19 mouse cellular contexts compared by ENCODE assay signal in the genomic region with DNA sequence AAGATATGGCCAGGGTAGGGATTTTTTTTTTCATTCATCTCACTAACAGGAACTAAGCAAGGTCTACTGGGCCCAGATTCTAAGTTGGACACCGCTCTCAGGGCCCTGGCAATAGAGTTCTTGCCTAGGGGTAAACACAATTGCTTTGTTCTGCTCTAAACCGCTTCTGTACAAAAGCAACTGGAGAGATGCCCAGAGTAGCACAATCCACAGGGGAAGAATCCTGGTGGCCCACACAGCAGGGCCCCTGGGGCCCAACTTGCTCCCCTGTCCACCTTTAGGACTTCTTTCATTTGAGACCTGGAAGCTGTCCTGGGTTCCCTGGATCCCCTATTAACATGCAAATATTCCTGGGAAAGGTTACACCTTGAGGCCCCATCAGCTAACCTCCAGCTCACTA.
DNase-seq lines count a peak whose midpoint lies in the region; ATAC-seq and TF ChIP-seq lines count a peak whose summit lies in the region.
"Had no signal": no experiment of that assay in that cellular context is flagged by ENCODE, and none has a peak within 500 bp of the region (broad histone marks: within the 10 kb centered on the region; RNA-seq: fewer than 3 reads in every experiment).

No protein-coding gene starts in this region.

- H3K36me3 ChIP-seq in embryonic facial prominence, embryonic 14.5 days (ENCODE audit: control insufficient read depth, insufficient read depth, low read length), result no peaks in the 10 kb centered on the region
- H3K36me3 ChIP-seq in limb, embryonic 14.5 days (ENCODE audit: control insufficient read depth, insufficient read depth, low read length), result no peaks in the 10 kb centered on the region
- H3K36me3 ChIP-seq: embryonic facial prominence, embryonic 12.5 days; intestine, embryonic 15.5 days; liver, embryonic 12.5 days had no signal

- H3K4me2 ChIP-seq in embryonic facial prominence, embryonic 14.5 days (ENCODE audit: low read depth, low read length), result no peak overlapping the region
- H3K4me2 ChIP-seq in limb, embryonic 14.5 days (replicated peaks; ENCODE audit: low read depth, low read length, severe bottlenecking), result no peak overlapping the region
- H3K4me2 ChIP-seq: embryonic facial prominence, embryonic 12.5 days; heart, embryonic 11.5 days; intestine, embryonic 15.5 days; liver, embryonic 12.5 days had no signal

- H3K27ac ChIP-seq in embryonic facial prominence, embryonic 14.5 days (replicated peaks; ENCODE audit: low read depth, low read length), result no peak overlapping the region
- peak overlapping the region; percentile 9; the same call in 1 of the 2 replicates for H3K27ac ChIP-seq in limb, embryonic 14.5 days (replicated peaks; ENCODE audit: low read depth, low read length)
- H3K27ac ChIP-seq: embryonic facial prominence, embryonic 12.5 days; intestine, embryonic 15.5 days; liver, embryonic 12.5 days had no signal

- H3K4me3 ChIP-seq in embryonic facial prominence, embryonic 14.5 days (ENCODE audit: low read depth, low read length), result no peak overlapping the region
- H3K4me3 ChIP-seq in limb, embryonic 14.5 days (replicated peaks; ENCODE audit: low read length), result no peak overlapping the region
- H3K4me3 ChIP-seq: embryonic facial prominence, embryonic 12.5 days; intestine, embryonic 15.5 days; liver, embryonic 12.5 days had no signal

- no peak overlapping the region for H3K9ac ChIP-seq in embryonic facial prominence, embryonic 14.5 days (ENCODE audit: low read depth, low read length)
- H3K9ac ChIP-seq in limb, embryonic 14.5 days (ENCODE audit: low read depth, low read length, severe bottlenecking), result no peak overlapping the region
- H3K9ac ChIP-seq: embryonic facial prominence, embryonic 12.5 days; intestine, embryonic 15.5 days; liver, embryonic 12.5 days had no signal

- peak; percentile 7 to 24 for DNase-seq in kidney, adult 8-10 months
- DNase-seq in kidney, postnatal 25 days, result no peak
- peak; percentile 28 for DNase-seq in retina, postnatal 1 day
- DNase-seq in retina, embryonic 14.5 days (ENCODE audit: low spot score), result no peak
- DNase-seq in embryonic facial prominence, embryonic 14.5 days (ENCODE audit: low spot score), result no peak
- DNase-seq in limb, embryonic 14.5 days (ENCODE audit: low spot score), result no peak
- DNase-seq in adrenal gland, adult 8-10 months, result no peak
- DNase-seq in cerebellum, postnatal 4 days (ENCODE audit: low spot score in 2 of 2), result no peak
- DNase-seq: adrenal gland, postnatal 10 days; cerebellum, postnatal 25 days; gastrocnemius, postnatal 14 days; heart, postnatal 4 days; spleen, adult 18-20 months; thymus, postnatal 4 days had no signal

- no peak for TF ChIP-seq POLR2A in limb, embryonic 14.5 days (IDR thresholded peaks at IDR 0.05; ENCODE audit: borderline replicate concordance, extremely low read depth, insufficient read depth, insufficient read length)

- H3K27me3 ChIP-seq in embryonic facial prominence, embryonic 14.5 days (replicated peaks; ENCODE audit: control insufficient read depth, insufficient read depth, low read length), result peaks cover 4% of the 10 kb centered on the region; the same call in 1 of the 2 replicates
- no peaks in the 10 kb centered on the region for H3K27me3 ChIP-seq in limb, embryonic 14.5 days (ENCODE audit: control insufficient read depth, insufficient read depth, low read length)
- H3K27me3 ChIP-seq: CH12.LX; intestine, embryonic 15.5 days; liver, embryonic 12.5 days had no signal

- H3K9me3 ChIP-seq in embryonic facial prominence, embryonic 14.5 days (ENCODE audit: control insufficient read depth, low read length), result no peaks in the 10 kb centered on the region
- no peaks in the 10 kb centered on the region for H3K9me3 ChIP-seq in limb, embryonic 14.5 days (ENCODE audit: control insufficient read depth, low read length)
- H3K9me3 ChIP-seq: embryonic facial prominence, embryonic 12.5 days; intestine, embryonic 15.5 days; liver, embryonic 12.5 days had no signal

- 47% methylated on average over 2 of the region's 2 CpGs for WGBS in embryonic facial prominence, embryonic 14.5 days
- WGBS in limb, embryonic 14.5 days, result 47% methylated on average over 2 of the region's 2 CpGs

- peak; percentile 27; the same call in 1 of the 2 replicates for ATAC-seq in embryonic facial prominence, embryonic 14.5 days (ENCODE audit: low read depth)
- no peak for ATAC-seq in limb, embryonic 14.5 days (ENCODE audit: low FRiP score, low read depth)
- ATAC-seq: intestine, embryonic 15.5 days; liver, embryonic 12.5 days had no signal

- peaks cover 32% of the 10 kb centered on the region for H3K4me1 ChIP-seq in embryonic facial prominence, embryonic 14.5 days (ENCODE audit: control insufficient read depth, insufficient read depth, low read length)
- H3K4me1 ChIP-seq in limb, embryonic 14.5 days (ENCODE audit: control insufficient read depth, insufficient read depth, low read length), result peaks cover 21% of the 10 kb centered on the region
- H3K4me1 ChIP-seq: liver, embryonic 12.5 days had no signal

Comparison
In these comparisons a context has a peak if more than half of its experiments do, and no peak if none do; other contexts are left out.
1. DNase-seq: peak in kidney, adult 8-10 months (2 of 2) and retina, postnatal 1 day (single experiment); none in kidney, postnatal 25 days (0 of 2), retina, embryonic 14.5 days (single experiment), embryonic facial prominence, embryonic 14.5 days (single experiment), limb, embryonic 14.5 days (single experiment), adrenal gland, adult 8-10 months (single experiment) and cerebellum, postnatal 4 days (0 of 2).